Mouse (Mus musculus) liver, adult 2 months (tissue): Measurements from ENCODE around the gene Nuak2.

Experiments used
- CTCF ChIP-seq: fragments of 200-500 bp; IDR thresholded peaks from 2 replicates; pipeline ENCODE4 v1.5.1; 2011; ENCODE audit warnings: low read depth, low read length, control low read depth
- POLR2A ChIP-seq: fragments of 200-500 bp; IDR thresholded peaks from 2 replicates; pipeline ENCODE4 v1.6.1; 2011; ENCODE audit warnings: low read length, control low read depth; ENCODE audit not compliant: insufficient read depth; ENCODE audit errors: extremely low read depth

- TF ChIP-seq CTCF (no peak), POLR2A (no peak)
These were observed 48.5 kb downstream of the Nuak2 start for GRCm38 (mm10) chr1:132364388-132364787.
